Mouse (Mus musculus): ENCODE measurements around the gene Acad9. TPM values are rescaled to one million over a fixed set of nuclear protein-coding genes. Genes with fewer than 3 reads are reported as not detected.

The Acad9 gene
- polyA plus RNA-seq, 1 experiment from 2014 or later: 86.2 TPM

GRCm38 (mm10) chr3:36049106-36049505, 16.7 kb upstream of the Acad9 start:
- no peaks in the 10 kb centered on the region for H3K36me3 ChIP-seq (ENCODE audit: control insufficient read depth, insufficient read depth, low read length)
- H3K27me3 ChIP-seq (ENCODE audit: control insufficient read depth, insufficient read depth, low read length): no peaks in the 10 kb centered on the region
- H3K4me1 ChIP-seq (replicated peaks; ENCODE audit: control insufficient read depth, insufficient read depth): no peaks in the 10 kb centered on the region
- DNase-seq (ENCODE audit: low spot score) (no peak), ATAC-seq (ENCODE audit: low FRiP score, low TSS enrichment) (no peak)
- 62% methylated on average over 1 of the region's 1 CpGs for WGBS
- no peak overlapping the region for H3K9ac ChIP-seq (ENCODE audit: low read length)
- H3K27ac ChIP-seq (replicated peaks): no peak overlapping the region
- H3K4me3 ChIP-seq (ENCODE audit: low read depth, low read length): no peak overlapping the region
- H3K9me3 ChIP-seq (ENCODE audit: control insufficient read depth, low read length): no peaks in the 10 kb centered on the region
- H3K4me2 ChIP-seq (replicated peaks; ENCODE audit: low read depth): no peak overlapping the region
- TF ChIP-seq EP300 (optimal IDR thresholded peaks at IDR 0.05) (no peak), CTCF (IDR thresholded peaks at IDR 0.05; ENCODE audit: low read depth) (no peak)

- WGBS: 88% methylated on average over 6 of the region's 6 CpGs
- H3K9ac ChIP-seq (ENCODE audit: low read length): no peak within 1 kb of the TSS
- TF ChIP-seq CTCF (IDR thresholded peaks at IDR 0.05; ENCODE audit: low read depth): no peak
- no peak for TF ChIP-seq EP300 (optimal IDR thresholded peaks at IDR 0.05)
- DNase-seq (ENCODE audit: low spot score): no peak
- no peaks in the 10 kb centered on the region for H3K4me1 ChIP-seq (replicated peaks; ENCODE audit: control insufficient read depth, insufficient read depth)
- H3K36me3 ChIP-seq (ENCODE audit: control insufficient read depth, insufficient read depth, low read length): no peaks in the 10 kb centered on the region
- H3K27ac ChIP-seq (replicated peaks): no peak within 1 kb of the TSS
- no peaks in the 10 kb centered on the region for H3K27me3 ChIP-seq (ENCODE audit: control insufficient read depth, insufficient read depth, low read length)
- H3K4me2 ChIP-seq (replicated peaks; ENCODE audit: low read depth): no peak within 1 kb of the TSS
- no peak within 1 kb of the TSS for H3K4me3 ChIP-seq (ENCODE audit: low read depth, low read length)
- no peak for ATAC-seq (ENCODE audit: low FRiP score, low TSS enrichment)
- H3K9me3 ChIP-seq (ENCODE audit: control insufficient read depth, low read length): no peaks in the 10 kb centered on the region
These were observed 12.3 kb upstream of the Acad9 start, which contains the start of gene Ccdc144b for GRCm38 (mm10) chr3:36053447-36053846. Gene Ccdc144b (minus strand): TSS chr3:36053547.

- no peaks in the 10 kb centered on the region; the same call in 1 of the 2 replicates for H3K27me3 ChIP-seq (ENCODE audit: control insufficient read depth, insufficient read depth, low read length)
- DNase-seq (ENCODE audit: low spot score) (peak; percentile 75), ATAC-seq (ENCODE audit: low FRiP score, low TSS enrichment) (0 out of 2 replicates have a peak, but pooled peaks have one; percentile 26)
- H3K4me3 ChIP-seq (ENCODE audit: low read depth, low read length): no peak overlapping the region
- no peak overlapping the region for H3K4me2 ChIP-seq (replicated peaks; ENCODE audit: low read depth)
- no peaks in the 10 kb centered on the region for H3K9me3 ChIP-seq (ENCODE audit: control insufficient read depth, low read length)
- H3K36me3 ChIP-seq (ENCODE audit: control insufficient read depth, insufficient read depth, low read length): no peaks in the 10 kb centered on the region
- no peak overlapping the region for H3K27ac ChIP-seq (replicated peaks)
- no peaks in the 10 kb centered on the region for H3K4me1 ChIP-seq (replicated peaks; ENCODE audit: control insufficient read depth, insufficient read depth)
- TF ChIP-seq CTCF (IDR thresholded peaks at IDR 0.05; ENCODE audit: low read depth): peak; percentile 86
- no peak for TF ChIP-seq EP300 (optimal IDR thresholded peaks at IDR 0.05)
- no peak overlapping the region for H3K9ac ChIP-seq (ENCODE audit: low read length)
- 32% methylated on average over 8 of the region's 8 CpGs for WGBS
These were observed 5.5 kb upstream of the Acad9 start for GRCm38 (mm10) chr3:36060096-36060850.

- DNase-seq (ENCODE audit: low spot score) (no peak), ATAC-seq (ENCODE audit: low FRiP score, low TSS enrichment) (no peak)
- no peaks in the 10 kb centered on the region; the same call in 1 of the 2 replicates for H3K27me3 ChIP-seq (ENCODE audit: control insufficient read depth, insufficient read depth, low read length)
- no peaks in the 10 kb centered on the region for H3K36me3 ChIP-seq (ENCODE audit: control insufficient read depth, insufficient read depth, low read length)
- H3K4me1 ChIP-seq (replicated peaks; ENCODE audit: control insufficient read depth, insufficient read depth): peaks cover 5% of the 10 kb centered on the region; the same call in 1 of the 2 replicates
- 88% methylated on average over 1 of the region's 1 CpGs for WGBS
- TF ChIP-seq CTCF (IDR thresholded peaks at IDR 0.05; ENCODE audit: low read depth) (no peak), EP300 (optimal IDR thresholded peaks at IDR 0.05) (no peak)
- H3K9me3 ChIP-seq (ENCODE audit: control insufficient read depth, low read length): no peaks in the 10 kb centered on the region
- H3K4me2 ChIP-seq (replicated peaks; ENCODE audit: low read depth): no peak overlapping the region
- no peak overlapping the region for H3K9ac ChIP-seq (ENCODE audit: low read length)
- no peak overlapping the region for H3K4me3 ChIP-seq (ENCODE audit: low read depth, low read length)
- no peak overlapping the region for H3K27ac ChIP-seq (replicated peaks)
These were observed 1.2 kb upstream of the Acad9 start for GRCm38 (mm10) chr3:36064592-36065061.

GRCm38 (mm10) chr3:36065166-36065565, 613 bp upstream of the Acad9 start:
- H3K4me3 ChIP-seq (ENCODE audit: low read depth, low read length): peak overlapping the region; percentile 86
- no peak for DNase-seq (ENCODE audit: low spot score)
- 97% methylated on average over 2 of the region's 2 CpGs for WGBS
- H3K27me3 ChIP-seq (ENCODE audit: control insufficient read depth, insufficient read depth, low read length): no peaks in the 10 kb centered on the region; the same call in 1 of the 2 replicates
- H3K9me3 ChIP-seq (ENCODE audit: control insufficient read depth, low read length): no peaks in the 10 kb centered on the region
- peak overlapping the region; percentile 80 for H3K4me2 ChIP-seq (replicated peaks; ENCODE audit: low read depth)
- no peak overlapping the region for H3K9ac ChIP-seq (ENCODE audit: low read length)
- H3K27ac ChIP-seq (replicated peaks): no peak overlapping the region
- no peaks in the 10 kb centered on the region for H3K36me3 ChIP-seq (ENCODE audit: control insufficient read depth, insufficient read depth, low read length)
- peaks cover 5% of the 10 kb centered on the region; the same call in 1 of the 2 replicates for H3K4me1 ChIP-seq (replicated peaks; ENCODE audit: control insufficient read depth, insufficient read depth)
- TF ChIP-seq CTCF (IDR thresholded peaks at IDR 0.05; ENCODE audit: low read depth) (peak; percentile 6; the same call in 1 of the 2 replicates), EP300 (optimal IDR thresholded peaks at IDR 0.05) (no peak)
- ATAC-seq (ENCODE audit: low FRiP score, low TSS enrichment): no peak

GRCm38 (mm10) chr3:36067731-36068130, 2.0 kb downstream of the Acad9 start:
- peak; percentile 18 for DNase-seq (ENCODE audit: low spot score)
- no peaks in the 10 kb centered on the region for H3K27me3 ChIP-seq (ENCODE audit: control insufficient read depth, insufficient read depth, low read length)
- TF ChIP-seq EP300 (optimal IDR thresholded peaks at IDR 0.05) (no peak), CTCF (IDR thresholded peaks at IDR 0.05; ENCODE audit: low read depth) (no peak)
- H3K27ac ChIP-seq (replicated peaks): no peak overlapping the region; the same call in 1 of the 2 replicates
- H3K4me1 ChIP-seq (replicated peaks; ENCODE audit: control insufficient read depth, insufficient read depth): peaks cover 5% of the 10 kb centered on the region; the same call in 1 of the 2 replicates
- H3K9me3 ChIP-seq (ENCODE audit: control insufficient read depth, low read length): no peaks in the 10 kb centered on the region
- ATAC-seq (ENCODE audit: low FRiP score, low TSS enrichment): no peak
- no peak overlapping the region for H3K9ac ChIP-seq (ENCODE audit: low read length)
- no peaks in the 10 kb centered on the region for H3K36me3 ChIP-seq (ENCODE audit: control insufficient read depth, insufficient read depth, low read length)
- WGBS: 54% methylated on average over 6 of the region's 6 CpGs
- no peak overlapping the region for H3K4me3 ChIP-seq (ENCODE audit: low read depth, low read length)
- peak overlapping the region; percentile 20; the same call in 1 of the 2 replicates for H3K4me2 ChIP-seq (replicated peaks; ENCODE audit: low read depth)
